Mouse (Mus musculus) urinary bladder, adult 18-20 months (tissue): ENCODE measurements around the gene Tmem151b.

Source experiments
- DNase-seq, 2 experiments: peaks; one replicate each; pipeline ENCODE4 v3.0.0; 2022; ENCODE audit warnings: low spot score in 2 of 2, mixed read lengths in 2 of 2

The Tmem151b gene

GRCm38 (mm10) chr17:45545278-45545961 is 4.1 kb downstream of the Tmem151b start:
- DNase-seq: no peak

GRCm38 (mm10) chr17:45544873-45545277 is 4.6 kb downstream of the Tmem151b start:
- no peak for DNase-seq

- no peak for DNase-seq
These were observed 5.2 kb downstream of the Tmem151b start for GRCm38 (mm10) chr17:45544001-45544872.

GRCm38 (mm10) chr17:45543115-45543514 is 6.4 kb downstream of the Tmem151b start:
- DNase-seq: no peak

GRCm38 (mm10) chr17:45542705-45543104 is 6.8 kb downstream of the Tmem151b start:
- DNase-seq: no peak

- no peak for DNase-seq
These were observed 7.3 kb downstream of the Tmem151b start for GRCm38 (mm10) chr17:45542129-45542528.

- no peak for DNase-seq
These were observed 9.8 kb downstream of the Tmem151b start for GRCm38 (mm10) chr17:45539664-45540063.

GRCm38 (mm10) chr17:45538394-45538793 is 11.1 kb downstream of the Tmem151b start:
- no peak for DNase-seq

- no peak for DNase-seq
These were observed 13.2 kb downstream of the Tmem151b start for GRCm38 (mm10) chr17:45536264-45536663.

GRCm38 (mm10) chr17:45532896-45533295 is 16.6 kb downstream of the Tmem151b start:
- DNase-seq: no peak

- DNase-seq: no peak
These were observed 19.1 kb downstream of the Tmem151b start for GRCm38 (mm10) chr17:45530346-45530782.

- DNase-seq: no peak
These were observed 22.9 kb downstream of the Tmem151b start for GRCm38 (mm10) chr17:45526571-45526970.

- no peak for DNase-seq
These were observed 24.5 kb downstream of the Tmem151b start for GRCm38 (mm10) chr17:45524961-45525360.

GRCm38 (mm10) chr17:45523263-45523662 is 26.2 kb downstream of the Tmem151b start, which contains the start of gene Tcte1:
Tcte1 (plus strand) TSS chr17:45523434.
- DNase-seq: no peak

GRCm38 (mm10) chr17:45520136-45520535 is 29.3 kb downstream of the Tmem151b start:
- no peak for DNase-seq

- DNase-seq: no peak
These were observed 30.6 kb downstream of the Tmem151b start for GRCm38 (mm10) chr17:45518766-45519475.

GRCm38 (mm10) chr17:45517549-45518215 is 31.8 kb downstream of the Tmem151b start:
- no peak for DNase-seq

- DNase-seq: no peak
These were observed 32.3 kb downstream of the Tmem151b start for GRCm38 (mm10) chr17:45517135-45517534.

- DNase-seq: peak; percentile 29 to 55
These were observed 33.0 kb downstream of the Tmem151b start for GRCm38 (mm10) chr17:45516488-45516887.

- no peak for DNase-seq
These were observed 33.7 kb downstream of the Tmem151b start for GRCm38 (mm10) chr17:45515806-45516205.

GRCm38 (mm10) chr17:45515204-45515726 is 34.2 kb downstream of the Tmem151b start:
- no peak for DNase-seq
